Mouse (Mus musculus) intestine, postnatal 0 days (tissue): ENCODE measurements at regions not wholly inside any gene's neighbourhood (a gene's known extent, or its start where the extent isn't known, plus 50 kb on each side); places are given as distances from the start of the nearest gene placed in this dataset.

Experiments
- ATAC-seq: fragments of 200-750 bp; cut with Nextera tagmentation; 2 replicates; pipeline ENCODE4 v1.8.0; 2017; ENCODE audit warnings: mild to moderate bottlenecking, moderate TSS enrichment, moderate library complexity
- H3K27ac ChIP-seq: fragments of 300-500 bp; sonication (generic); 2 replicates; pipeline ENCODE4 v1.5.1; 2014; ENCODE audit warnings: mild to moderate bottlenecking, low read depth, low read length, moderate library complexity
- H3K27me3 ChIP-seq: fragments of 300-500 bp; sonication (generic); replicated peaks from 2 replicates; pipeline ENCODE4 v1.6.1; 2014; ENCODE audit warnings: low read length, mixed read lengths; ENCODE audit not compliant: control insufficient read depth, insufficient read depth
- H3K36me3 ChIP-seq: fragments of 300-500 bp; sonication (generic); 2 replicates; pipeline ENCODE4 v1.6.1; 2014; ENCODE audit warnings: mild to moderate bottlenecking, moderate library complexity; ENCODE audit not compliant: control insufficient read depth, insufficient read depth
- H3K4me1 ChIP-seq: fragments of 300-500 bp; sonication (generic); replicated peaks from 2 replicates; pipeline ENCODE4 v1.6.1; 2014; ENCODE audit warnings: antibody characterized with exemption, low read length, mixed read lengths; ENCODE audit not compliant: control insufficient read depth, insufficient read depth
- H3K4me2 ChIP-seq: fragments of 300-500 bp; sonication (generic); replicated peaks from 2 replicates; pipeline ENCODE4 v1.6.1; 2014; ENCODE audit warnings: low read depth, mild to moderate bottlenecking, moderate library complexity
- H3K4me3 ChIP-seq: fragments of 300-500 bp; sonication (generic); 2 replicates; pipeline ENCODE4 v1.5.1; 2014; ENCODE audit warnings: low read depth, low read length
- H3K9ac ChIP-seq: fragments of 300-500 bp; sonication (generic); 2 replicates; pipeline ENCODE4 v1.6.1; 2014; ENCODE audit warnings: mild to moderate bottlenecking, low read depth, low read length
- H3K9me3 ChIP-seq: fragments of 300-500 bp; sonication (generic); 2 replicates; pipeline ENCODE4 v1.6.1; 2016; ENCODE audit warnings: mixed run types; ENCODE audit not compliant: control insufficient read depth
- CTCF ChIP-seq: sonication (generic); IDR thresholded peaks from 2 replicates; pipeline ENCODE4 v1.5.1; 2016; ENCODE audit warnings: low read depth, mild to moderate bottlenecking, control low read depth, antibody characterized with exemption, moderate library complexity
- WGBS: fragments of 180-500 bp; shearing (Covaris S2); extraction: QIAGEN DNeasy Blood & Tissue Kit; methylation state at CpG from one replicate; pipeline ENCODE4 v1.1.7; 2014; 5-methylcytosine and 5-hydroxymethylcytosine counted together

GRCm38 (mm10) chr5:126155216-126155880 is 623.8 kb downstream of the Tmem132b start:
- Histone ChIP-seq H3K9me3 (no peaks in the 10 kb centered on the region), H3K27ac (no peak overlapping the region), H3K9ac (no peak overlapping the region), H3K36me3 (no peaks in the 10 kb centered on the region), H3K4me1 (no peaks in the 10 kb centered on the region), H3K27me3 (no peaks in the 10 kb centered on the region), H3K4me2 (no peak overlapping the region), H3K4me3 (no peak overlapping the region)
- 52% methylated on average over 6 of the region's 6 CpGs for WGBS
- ATAC-seq: no peak
- TF ChIP-seq CTCF: no peak

- no peak for TF ChIP-seq CTCF
- 73% methylated on average over 5 of the region's 5 CpGs for WGBS
- Histone ChIP-seq H3K27me3 (no peaks in the 10 kb centered on the region), H3K4me2 (no peak overlapping the region), H3K36me3 (no peaks in the 10 kb centered on the region), H3K27ac (no peak overlapping the region), H3K9me3 (no peaks in the 10 kb centered on the region), H3K9ac (no peak overlapping the region), H3K4me1 (no peaks in the 10 kb centered on the region), H3K4me3 (no peak overlapping the region)
- no peak for ATAC-seq
Observed at GRCm38 (mm10) chr5:126186111-126186510, 654.5 kb downstream of the Tmem132b start.

DNA sequence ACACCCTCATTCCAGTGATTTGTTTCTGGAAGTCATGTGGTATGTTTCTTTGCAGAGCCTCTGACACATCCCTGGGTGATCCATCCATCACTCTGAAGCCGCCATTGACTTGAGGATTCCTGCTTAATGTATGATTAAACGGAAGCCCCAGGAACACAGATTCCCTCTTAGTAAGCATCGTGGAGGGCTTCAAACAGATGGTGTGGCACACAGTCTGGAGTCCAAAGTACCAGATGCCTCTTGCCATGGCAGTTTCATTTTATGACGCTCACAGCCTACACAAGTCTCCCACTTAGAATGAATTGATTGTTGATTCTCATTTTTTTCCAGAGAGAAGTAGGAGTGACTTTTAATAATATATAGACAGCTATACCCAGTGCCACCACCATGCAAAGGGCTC is 668.3 kb downstream of the Tmem132b start:
- Histone ChIP-seq H3K27me3 (no peaks in the 10 kb centered on the region), H3K4me1 (no peaks in the 10 kb centered on the region), H3K4me3 (no peak overlapping the region), H3K9ac (no peak overlapping the region), H3K9me3 (no peaks in the 10 kb centered on the region), H3K4me2 (no peak overlapping the region), H3K36me3 (no peaks in the 10 kb centered on the region), H3K27ac (no peak overlapping the region)
- no peak for TF ChIP-seq CTCF
- WGBS: 41% methylated on average over 4 of the region's 4 CpGs
- ATAC-seq: no peak

DNA sequence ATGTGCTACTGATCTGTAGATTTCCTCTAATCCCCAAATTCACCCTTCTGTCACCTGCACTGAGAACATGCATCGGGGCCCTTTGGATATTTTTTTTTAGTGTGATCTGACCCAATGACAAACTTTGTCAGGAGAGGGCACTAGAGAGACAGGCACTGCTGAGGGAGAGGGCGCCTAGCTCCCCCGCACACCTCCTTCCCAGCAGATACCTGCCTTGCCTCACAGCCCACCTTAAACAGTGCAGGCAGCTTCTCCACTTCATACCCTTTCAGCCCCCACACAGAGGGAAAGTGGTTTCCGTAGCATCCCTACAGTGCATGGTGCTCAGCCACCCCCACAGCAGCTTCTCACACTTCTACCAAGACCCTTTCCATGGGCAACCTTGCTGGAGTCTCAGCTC is 670.0 kb downstream of the Tmem132b start:
- Histone ChIP-seq H3K4me1 (no peaks in the 10 kb centered on the region), H3K9me3 (no peaks in the 10 kb centered on the region), H3K4me3 (no peak overlapping the region), H3K27ac (no peak overlapping the region), H3K9ac (no peak overlapping the region), H3K27me3 (no peaks in the 10 kb centered on the region), H3K4me2 (no peak overlapping the region), H3K36me3 (no peaks in the 10 kb centered on the region)
- 35% methylated on average over 4 of the region's 4 CpGs for WGBS
- TF ChIP-seq CTCF: peak; percentile 43
- no peak for ATAC-seq

- H3K36me3 ChIP-seq: no peaks in the 10 kb centered on the region
- no peak overlapping the region for H3K27ac ChIP-seq
- ATAC-seq: no peak
- no peak overlapping the region for H3K4me2 ChIP-seq
- H3K27me3 ChIP-seq: no peaks in the 10 kb centered on the region
- no peaks in the 10 kb centered on the region for H3K9me3 ChIP-seq
- no peak overlapping the region for H3K4me3 ChIP-seq
- no peak for TF ChIP-seq CTCF
- H3K4me1 ChIP-seq: no peaks in the 10 kb centered on the region
- H3K9ac ChIP-seq: no peak overlapping the region
- 38% methylated on average over 9 of the region's 9 CpGs for WGBS
Observed at GRCm38 (mm10) chr5:126201996-126202395, 670.4 kb downstream of the Tmem132b start.

GRCm38 (mm10) chr5:126217016-126217415 is 685.4 kb downstream of the Tmem132b start:
- 87% methylated on average over 5 of the region's 5 CpGs for WGBS
- Histone ChIP-seq H3K4me3 (no peak overlapping the region), H3K9ac (no peak overlapping the region), H3K36me3 (no peaks in the 10 kb centered on the region), H3K27me3 (no peaks in the 10 kb centered on the region), H3K27ac (no peak overlapping the region), H3K4me2 (no peak overlapping the region), H3K9me3 (no peaks in the 10 kb centered on the region), H3K4me1 (no peaks in the 10 kb centered on the region)
- TF ChIP-seq CTCF: no peak
- ATAC-seq: no peak

- H3K27ac ChIP-seq: no peak overlapping the region
- H3K27me3 ChIP-seq: no peaks in the 10 kb centered on the region
- no peak overlapping the region for H3K4me3 ChIP-seq
- no peak overlapping the region for H3K9ac ChIP-seq
- no peak for TF ChIP-seq CTCF
- no peak overlapping the region for H3K4me2 ChIP-seq
- no peak for ATAC-seq
- H3K4me1 ChIP-seq: no peaks in the 10 kb centered on the region
- no peaks in the 10 kb centered on the region for H3K9me3 ChIP-seq
- 60% methylated on average over 1 of the region's 1 CpGs for WGBS
- H3K36me3 ChIP-seq: no peaks in the 10 kb centered on the region
Observed at GRCm38 (mm10) chr5:126217746-126218145, 686.2 kb downstream of the Tmem132b start.
